Mouse (Mus musculus) small intestine, adult 2 months (tissue): ENCODE results near the gene 4930432K21Rik.

ENCODE experiments used
- CTCF ChIP-seq: fragments of 200-500 bp; IDR thresholded peaks from 2 replicates; pipeline ENCODE4 v1.5.1; 2012; ENCODE audit warnings: low read depth, mild to moderate bottlenecking, control low read depth, inconsistent platforms, low read length, moderate library complexity, mixed read lengths; ENCODE audit not compliant: insufficient replicate concordance, insufficient read length; ENCODE audit errors: extremely low read depth
- POLR2A ChIP-seq: fragments of 200-500 bp; IDR thresholded peaks from 2 replicates; pipeline ENCODE4 v1.6.1; 2012; ENCODE audit warnings: low read depth, mild to moderate bottlenecking, control low read depth, inconsistent platforms, low read length, moderate library complexity

DNA sequence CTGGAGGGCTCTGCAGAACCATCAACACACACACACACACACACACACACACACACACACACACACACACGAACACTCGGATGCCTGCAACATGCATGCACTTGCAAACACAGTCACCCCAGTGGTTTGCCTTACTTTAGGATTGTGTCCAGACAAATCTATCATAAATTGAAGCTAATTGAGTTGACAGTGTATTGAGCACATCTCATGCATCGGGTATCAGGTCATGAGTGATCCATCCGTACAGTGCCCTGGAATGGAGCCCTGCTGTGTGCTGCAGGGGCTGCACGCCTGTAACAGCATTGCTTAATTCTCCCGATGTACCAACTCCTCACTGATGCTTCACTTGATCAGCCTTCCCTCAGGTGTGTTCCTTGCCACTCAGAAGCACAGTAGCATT is 32.2 kb upstream of the 4930432K21Rik start:
- no peak for TF ChIP-seq POLR2A
- no peak for TF ChIP-seq CTCF
